Mouse (Mus musculus): ENCODE results near the gene Gm6763.
"Not testable (repeated sequence)": the region's sequence is repeated elsewhere in the genome, so short reads cannot be mapped to it uniquely, and the experiment has no call there.

Gene Gm6763

DNA sequence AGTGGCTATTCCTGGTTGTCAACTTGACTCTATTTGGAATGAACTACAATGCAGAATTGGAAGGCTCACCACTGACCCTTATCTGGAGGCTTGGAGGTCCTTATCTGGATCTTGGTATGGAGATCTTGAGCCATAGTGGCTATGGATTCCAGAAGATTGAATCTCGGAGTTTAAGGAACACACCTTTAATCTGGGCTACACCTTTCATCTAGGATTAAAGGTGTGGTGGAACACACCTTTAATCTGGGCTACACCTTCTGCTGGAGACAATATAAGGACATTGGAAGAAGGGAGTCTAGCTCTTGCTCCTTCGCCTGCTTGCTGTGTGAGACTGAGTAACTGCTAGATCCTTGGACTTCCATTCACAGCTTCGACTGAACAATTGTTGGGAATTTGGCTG is at the start of gene Gm6763:
Gm6763 (plus strand) TSS at position 301 of the 400 bp plus-strand sequence.
- not testable (repeated sequence) for DNase-seq (ENCODE audit: low spot score in 2 of 2)

DNA sequence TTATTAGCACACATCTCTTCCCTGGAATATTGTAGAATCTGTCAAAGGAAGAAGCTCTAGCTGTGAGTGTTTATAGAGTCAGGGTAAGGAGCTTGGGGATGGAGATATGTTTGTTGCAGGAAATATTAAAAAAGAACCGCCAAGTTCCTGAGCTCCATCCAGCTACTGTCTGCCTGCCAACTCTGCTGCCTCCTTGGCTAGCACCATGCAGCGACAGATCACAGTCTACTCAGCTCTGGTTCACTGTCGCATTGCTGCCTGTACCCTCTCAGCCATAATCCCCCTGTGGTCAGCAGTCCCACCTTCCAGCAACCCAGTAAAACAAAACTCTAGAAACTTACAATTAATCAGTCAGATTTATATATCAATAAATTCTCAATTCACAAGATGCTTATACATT is 41.3 kb upstream of the Gm6763 start:
- DNase-seq (ENCODE audit: low spot score in 2 of 2): no peak

GRCm38 (mm10) chr10:104118312-104118711 is 33.0 kb upstream of the Gm6763 start:
- no peak for DNase-seq (ENCODE audit: low spot score in 2 of 2)

DNA sequence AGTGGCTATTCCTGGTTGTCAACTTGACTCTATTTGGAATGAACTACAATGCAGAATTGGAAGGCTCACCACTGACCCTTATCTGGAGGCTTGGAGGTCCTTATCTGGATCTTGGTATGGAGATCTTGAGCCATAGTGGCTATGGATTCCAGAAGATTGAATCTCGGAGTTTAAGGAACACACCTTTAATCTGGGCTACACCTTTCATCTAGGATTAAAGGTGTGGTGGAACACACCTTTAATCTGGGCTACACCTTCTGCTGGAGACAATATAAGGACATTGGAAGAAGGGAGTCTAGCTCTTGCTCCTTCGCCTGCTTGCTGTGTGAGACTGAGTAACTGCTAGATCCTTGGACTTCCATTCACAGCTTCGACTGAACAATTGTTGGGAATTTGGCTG is 8.6 kb upstream of the Gm6763 start, which contains the start of gene Gm21293:
Gm21293 (plus strand) TSS at position 301 of the 400 bp plus-strand sequence.
- DNase-seq (ENCODE audit: low spot score in 2 of 2): not testable (repeated sequence)

GRCm38 (mm10) chr10:104159706-104160105 is 8.4 kb downstream of the Gm6763 start, which contains the start of gene Gm8764:
Gm8764 (plus strand) TSS chr10:104160006.
- not testable (repeated sequence) for DNase-seq (ENCODE audit: low spot score in 2 of 2)

DNA sequence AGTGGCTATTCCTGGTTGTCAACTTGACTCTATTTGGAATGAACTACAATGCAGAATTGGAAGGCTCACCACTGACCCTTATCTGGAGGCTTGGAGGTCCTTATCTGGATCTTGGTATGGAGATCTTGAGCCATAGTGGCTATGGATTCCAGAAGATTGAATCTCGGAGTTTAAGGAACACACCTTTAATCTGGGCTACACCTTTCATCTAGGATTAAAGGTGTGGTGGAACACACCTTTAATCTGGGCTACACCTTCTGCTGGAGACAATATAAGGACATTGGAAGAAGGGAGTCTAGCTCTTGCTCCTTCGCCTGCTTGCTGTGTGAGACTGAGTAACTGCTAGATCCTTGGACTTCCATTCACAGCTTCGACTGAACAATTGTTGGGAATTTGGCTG is 16.9 kb downstream of the Gm6763 start, which contains the start of gene Gm21304:
Gm21304 (plus strand) TSS at position 301 of the 400 bp plus-strand sequence.
- DNase-seq (ENCODE audit: low spot score in 2 of 2): not testable (repeated sequence)

GRCm38 (mm10) chr10:104176724-104177123 is 25.4 kb downstream of the Gm6763 start, which contains the start of gene Gm21312:
Gm21312 (plus strand) TSS chr10:104177024.
- not testable (repeated sequence) for DNase-seq (ENCODE audit: low spot score in 2 of 2)

DNA sequence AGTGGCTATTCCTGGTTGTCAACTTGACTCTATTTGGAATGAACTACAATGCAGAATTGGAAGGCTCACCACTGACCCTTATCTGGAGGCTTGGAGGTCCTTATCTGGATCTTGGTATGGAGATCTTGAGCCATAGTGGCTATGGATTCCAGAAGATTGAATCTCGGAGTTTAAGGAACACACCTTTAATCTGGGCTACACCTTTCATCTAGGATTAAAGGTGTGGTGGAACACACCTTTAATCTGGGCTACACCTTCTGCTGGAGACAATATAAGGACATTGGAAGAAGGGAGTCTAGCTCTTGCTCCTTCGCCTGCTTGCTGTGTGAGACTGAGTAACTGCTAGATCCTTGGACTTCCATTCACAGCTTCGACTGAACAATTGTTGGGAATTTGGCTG is 33.9 kb downstream of the Gm6763 start, which contains the start of gene Gm20765:
Gm20765 (plus strand) TSS at position 301 of the 400 bp plus-strand sequence.
- not testable (repeated sequence) for DNase-seq (ENCODE audit: low spot score in 2 of 2)

DNA sequence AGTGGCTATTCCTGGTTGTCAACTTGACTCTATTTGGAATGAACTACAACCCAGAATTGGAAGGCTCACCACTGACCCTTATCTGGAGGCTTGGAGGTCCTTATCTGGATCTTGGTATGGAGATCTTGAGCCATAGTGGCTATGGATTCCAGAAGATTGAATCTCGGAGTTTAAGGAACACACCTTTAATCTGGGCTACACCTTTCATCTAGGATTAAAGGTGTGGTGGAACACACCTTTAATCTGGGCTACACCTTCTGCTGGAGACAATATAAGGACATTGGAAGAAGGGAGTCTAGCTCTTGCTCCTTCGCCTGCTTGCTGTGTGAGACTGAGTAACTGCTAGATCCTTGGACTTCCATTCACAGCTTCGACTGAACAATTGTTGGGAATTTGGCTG is 42.4 kb downstream of the Gm6763 start, which contains the start of gene Gm4340:
Gm4340 (plus strand) TSS at position 301 of the 400 bp plus-strand sequence.
- DNase-seq (ENCODE audit: low spot score in 2 of 2): not testable (repeated sequence)

All from frontal cortex, postnatal 25 days (tissue).